Mouse (Mus musculus) T-helper 1 cell (primary cell): ENCODE results near the gene Sdk2.

Experiments
- in situ Hi-C: fragments of 300-600 bp; cut with MboI, MseI; formaldehyde crosslinking; loops from one replicate; pipeline ENCODE4 v1.15.1; 2025; ENCODE audit warnings: high pct_unique_total_duplicates

Sdk2 gene

DNA sequence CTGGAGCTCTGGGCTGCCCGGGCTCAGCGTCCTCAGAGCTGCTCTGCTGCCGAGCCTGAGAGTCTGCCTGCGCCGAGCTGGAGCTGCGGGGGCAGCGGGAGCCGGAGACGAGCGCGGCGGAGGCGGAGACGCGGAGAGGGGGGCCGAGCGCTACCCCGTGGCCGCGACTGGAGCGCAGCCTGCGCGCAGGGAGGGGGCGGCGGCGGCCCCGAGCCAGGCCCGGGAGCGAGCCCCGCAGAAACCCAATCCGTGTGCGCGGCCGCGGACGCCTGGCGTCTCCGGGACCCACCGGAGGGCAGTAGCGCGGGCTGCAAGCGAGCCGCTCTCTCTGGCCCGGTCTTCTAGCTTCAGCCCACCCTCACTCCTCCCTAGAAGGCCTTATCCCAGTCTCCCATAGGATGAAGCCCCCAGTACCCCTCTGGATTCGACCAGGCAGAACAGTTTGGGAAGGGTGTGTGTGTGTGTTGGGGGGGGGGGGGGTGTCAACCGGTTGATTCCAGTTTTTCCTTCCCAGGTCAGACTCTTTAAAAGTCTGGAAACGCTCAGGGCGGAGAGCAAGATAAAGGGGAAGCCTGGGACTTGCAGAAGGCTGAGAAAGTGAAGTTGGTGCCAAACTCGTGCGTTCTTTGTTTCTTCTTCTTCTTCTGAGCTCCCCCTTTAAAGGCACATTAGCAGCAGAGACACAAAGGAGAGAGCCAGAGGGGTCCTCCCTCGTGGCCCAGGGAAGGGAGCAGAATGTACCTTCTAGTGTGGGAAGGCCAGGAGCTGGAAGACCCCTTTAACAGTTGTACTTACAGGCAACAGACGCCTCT lies at the start of gene Sdk2:
Gene Sdk2, minus strand, starts transcription at position 96 of the 812 bp plus-strand sequence.
- in situ Hi-C loops, result no loop called here

DNA sequence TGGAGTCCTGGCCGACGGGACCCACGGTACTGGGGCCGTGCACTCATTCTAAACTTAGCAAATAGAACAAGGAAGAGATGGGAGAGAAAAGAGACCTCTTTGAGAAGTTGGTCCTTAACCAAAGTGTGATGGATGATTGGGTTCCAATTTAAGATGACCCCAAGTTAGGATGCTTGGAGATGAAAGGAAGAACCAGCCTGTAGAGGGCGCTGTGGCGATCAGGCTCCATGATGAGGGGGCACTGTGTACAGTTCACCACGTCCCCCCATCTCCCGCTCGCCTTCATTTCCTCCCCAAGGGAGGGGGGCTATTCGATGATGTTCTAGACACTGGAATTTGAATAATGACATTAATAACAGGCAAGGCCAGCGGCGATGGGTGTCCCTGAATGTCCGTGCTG lies 48.2 kb upstream of the Sdk2 start:
- in situ Hi-C loops, result no loop called here

DNA sequence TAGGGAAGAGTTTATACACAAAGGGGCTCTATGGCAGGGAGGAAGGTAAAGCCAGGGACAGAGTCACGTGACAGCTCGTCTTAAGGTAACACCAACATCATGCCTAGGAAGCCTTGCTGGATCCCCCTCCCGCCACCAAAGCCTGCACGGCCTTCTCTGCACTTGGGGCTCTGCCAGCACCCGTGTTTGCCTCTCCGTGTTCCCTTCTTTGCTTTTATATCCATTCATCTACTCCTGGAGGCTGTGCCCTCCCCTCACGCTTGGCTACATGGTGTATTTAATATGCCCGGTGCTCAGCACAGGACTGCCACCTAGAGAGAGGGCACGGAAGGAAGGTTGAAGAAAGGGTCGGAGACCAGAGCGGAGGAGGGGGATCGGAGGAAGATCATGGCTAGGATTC lies 47.8 kb upstream of the Sdk2 start:
- in situ Hi-C loops, result no loop called here

DNA sequence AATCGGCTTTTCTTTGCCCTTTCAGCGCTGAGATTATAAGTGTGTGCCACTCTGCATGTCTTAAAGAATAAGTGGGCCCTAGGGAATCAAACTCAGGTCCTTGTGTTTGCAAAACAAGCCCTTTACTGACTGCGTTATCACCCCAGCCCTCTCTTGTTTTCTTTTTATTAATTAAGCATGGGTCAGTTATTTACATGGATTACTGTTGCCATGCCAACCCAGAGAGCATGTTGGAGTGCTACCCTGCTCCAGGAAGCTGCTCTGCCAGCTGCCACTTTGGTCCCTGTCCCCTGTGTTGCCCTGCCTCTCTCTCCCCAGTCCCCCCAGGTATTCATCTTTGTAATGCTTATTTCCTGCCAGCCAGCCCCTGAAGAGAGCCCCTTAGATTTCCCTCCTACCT lies 44.0 kb upstream of the Sdk2 start:
- in situ Hi-C loops, result no loop called here

DNA sequence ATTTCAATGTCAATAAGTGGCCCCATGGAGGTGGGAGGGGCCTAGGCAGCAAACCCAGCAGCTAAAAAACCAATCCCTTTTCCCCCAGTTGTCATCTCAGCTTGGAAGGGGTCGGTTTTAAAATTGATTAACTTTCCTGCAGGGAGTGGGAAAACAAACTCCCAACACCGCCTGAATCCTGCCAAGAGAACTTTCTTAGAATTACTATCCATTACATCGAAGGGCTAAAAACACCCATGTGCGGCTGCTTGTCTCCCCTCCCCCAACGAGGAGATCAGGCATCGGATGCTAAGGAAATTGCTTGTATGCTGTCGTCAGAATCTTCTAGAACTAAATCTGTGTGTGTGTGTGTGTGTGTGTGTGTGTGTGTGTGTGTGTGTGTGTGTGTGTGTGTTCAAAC lies 26.8 kb upstream of the Sdk2 start:
- in situ Hi-C loops, result no loop called here

DNA sequence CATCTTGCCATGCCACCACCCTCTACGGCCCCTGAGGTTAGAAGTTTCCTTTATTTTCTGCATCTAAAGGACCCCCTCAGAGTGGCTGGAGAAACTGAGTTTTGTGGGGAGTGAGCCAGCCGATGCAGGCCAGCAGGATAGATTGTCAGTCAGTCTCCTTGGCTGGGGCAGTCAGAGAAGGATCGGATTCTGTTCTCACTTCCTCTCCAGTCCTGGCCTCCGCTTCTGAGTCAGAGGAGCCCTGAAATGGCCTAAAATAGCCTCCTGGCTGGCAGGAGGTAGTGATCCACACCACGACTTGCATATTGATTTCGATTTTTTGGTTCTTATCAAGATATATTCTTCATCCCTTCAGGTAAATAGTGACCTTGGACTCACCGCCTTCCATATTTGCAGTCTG lies 26.3 kb upstream of the Sdk2 start:
- in situ Hi-C loops, result no loop called here

DNA sequence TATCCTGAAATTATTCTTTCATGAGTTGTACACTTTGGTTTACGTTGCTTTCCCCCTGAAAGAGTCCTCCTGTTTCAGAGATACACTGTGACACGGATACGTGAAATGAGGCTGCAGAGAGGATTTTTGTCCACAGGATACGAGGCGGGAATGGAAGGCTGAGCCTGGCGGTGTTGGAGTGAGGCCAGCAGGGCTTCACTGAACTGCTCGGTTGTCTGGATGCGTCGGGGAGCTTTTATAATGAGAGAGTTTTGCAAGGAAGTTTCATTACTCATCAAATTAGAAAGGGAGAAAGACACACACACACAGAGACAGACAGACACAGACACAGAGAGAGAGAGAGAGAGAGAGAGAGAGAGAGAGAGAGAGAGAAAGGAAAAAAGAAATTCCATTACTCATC lies 13.8 kb upstream of the Sdk2 start:
- in situ Hi-C loops, result no loop called here

DNA sequence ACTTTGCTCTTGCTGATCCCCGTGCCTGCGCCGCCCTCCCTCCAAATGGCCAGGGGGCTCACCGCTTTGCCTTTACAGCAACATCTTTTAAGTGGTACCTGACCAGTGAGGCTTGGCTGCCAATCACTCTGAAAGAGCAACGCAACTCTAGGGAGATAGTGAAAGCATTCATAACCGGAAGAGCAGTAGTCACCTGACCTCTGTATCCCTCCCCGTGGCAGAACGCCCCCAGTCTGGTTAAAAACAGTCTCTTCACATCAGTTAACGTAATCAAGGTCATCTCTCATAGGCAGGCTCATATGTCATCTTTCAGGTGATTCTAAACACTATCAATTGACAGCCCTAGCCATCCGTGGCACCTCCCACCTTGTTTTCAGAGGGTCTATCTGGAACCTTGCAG lies 5.8 kb upstream of the Sdk2 start:
- in situ Hi-C loops, result no loop called here

DNA sequence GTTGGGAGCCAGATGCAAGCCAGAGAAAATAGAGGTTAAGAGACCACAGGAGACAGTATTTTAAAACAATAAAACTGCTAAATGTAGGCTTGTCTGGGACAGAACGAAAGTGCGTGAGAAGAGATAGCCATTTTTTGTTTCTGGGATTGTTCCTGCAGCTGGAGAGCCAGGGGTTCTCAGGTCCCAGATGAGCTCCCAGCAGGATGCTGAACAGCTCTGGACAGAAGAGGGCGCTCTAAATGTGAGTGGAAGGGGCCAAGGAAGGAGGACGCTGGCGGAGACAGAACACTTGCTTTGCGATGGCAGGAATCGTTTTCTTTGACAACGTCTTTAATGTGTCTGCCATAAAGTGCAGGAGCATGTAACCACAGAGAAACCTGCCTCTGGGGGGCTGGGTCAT lies 5.2 kb upstream of the Sdk2 start:
- in situ Hi-C loops, result no loop called here

DNA sequence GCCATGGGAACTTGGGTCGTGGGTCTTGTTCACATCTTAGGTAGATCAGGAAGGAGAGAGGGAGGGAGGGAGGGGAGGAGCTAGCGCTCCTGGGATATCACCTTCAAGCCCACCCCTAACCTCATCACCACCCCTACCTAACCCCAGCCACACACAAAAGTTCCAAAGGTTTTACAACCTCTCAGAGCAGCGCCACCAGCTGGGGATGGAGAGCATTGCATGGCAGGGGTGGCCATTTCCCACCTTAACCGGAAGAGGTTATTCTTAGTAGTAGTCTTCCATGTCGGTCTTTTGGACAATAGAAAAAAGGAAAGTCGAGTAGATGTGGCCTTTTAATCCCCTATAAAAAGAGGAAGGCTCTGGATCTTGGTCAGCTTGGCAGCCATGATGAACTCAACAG lies 4.0 kb upstream of the Sdk2 start:
- in situ Hi-C loops, result no loop called here

- in situ Hi-C loops, result no loop called here
Observed at GRCm38 (mm10) chr11:114070131-114070530, 3.3 kb upstream of the Sdk2 start.

GRCm38 (mm10) chr11:114068390-114068789 lies 1.5 kb upstream of the Sdk2 start:
- in situ Hi-C loops, result no loop called here

DNA sequence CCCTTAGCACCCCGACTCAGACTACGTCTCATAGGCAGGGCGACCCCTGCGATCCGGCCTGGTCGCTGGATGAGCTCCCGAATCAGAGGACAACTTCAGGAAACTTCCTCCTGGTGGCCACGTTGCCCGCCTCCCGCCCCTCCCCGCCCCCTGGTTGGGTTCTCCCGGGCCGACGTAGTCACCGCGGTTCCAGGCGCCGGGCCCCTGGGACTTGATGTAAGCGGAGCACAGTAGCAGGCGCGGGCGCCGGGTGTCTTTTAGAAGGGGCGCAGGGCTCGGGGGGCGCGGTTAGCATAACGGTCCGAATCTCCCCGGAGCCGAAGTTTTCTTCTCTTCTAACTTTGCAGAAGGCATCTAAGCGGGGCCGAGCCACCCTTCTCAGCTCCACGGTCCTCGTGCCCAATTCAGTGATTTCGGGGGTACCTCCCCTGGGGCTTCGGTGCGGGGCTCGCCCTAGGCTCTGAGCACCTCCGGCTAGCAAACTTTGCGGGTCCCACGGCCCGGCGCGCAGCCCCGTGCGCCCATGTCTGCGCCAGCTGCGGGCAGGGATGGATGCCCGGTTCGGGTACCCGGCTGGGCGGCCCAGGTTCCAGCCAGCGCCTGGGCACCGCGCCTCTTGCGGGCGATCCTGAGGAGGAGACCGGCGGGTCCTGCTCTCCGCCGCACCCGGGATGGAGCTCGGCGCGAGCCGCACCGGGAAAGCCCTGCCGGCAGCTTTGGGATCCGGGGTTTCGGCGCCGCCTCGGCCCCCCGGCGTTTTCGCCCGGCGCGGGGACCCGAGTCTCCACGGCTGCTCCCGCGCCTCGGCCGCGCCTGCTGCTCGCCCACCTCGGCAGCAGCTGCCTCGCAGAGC lies 522 bp downstream of the Sdk2 start:
- in situ Hi-C loops, result no loop called here

- in situ Hi-C loops, result no loop called here
Observed at GRCm38 (mm10) chr11:114065596-114065995, 1.2 kb downstream of the Sdk2 start.

DNA sequence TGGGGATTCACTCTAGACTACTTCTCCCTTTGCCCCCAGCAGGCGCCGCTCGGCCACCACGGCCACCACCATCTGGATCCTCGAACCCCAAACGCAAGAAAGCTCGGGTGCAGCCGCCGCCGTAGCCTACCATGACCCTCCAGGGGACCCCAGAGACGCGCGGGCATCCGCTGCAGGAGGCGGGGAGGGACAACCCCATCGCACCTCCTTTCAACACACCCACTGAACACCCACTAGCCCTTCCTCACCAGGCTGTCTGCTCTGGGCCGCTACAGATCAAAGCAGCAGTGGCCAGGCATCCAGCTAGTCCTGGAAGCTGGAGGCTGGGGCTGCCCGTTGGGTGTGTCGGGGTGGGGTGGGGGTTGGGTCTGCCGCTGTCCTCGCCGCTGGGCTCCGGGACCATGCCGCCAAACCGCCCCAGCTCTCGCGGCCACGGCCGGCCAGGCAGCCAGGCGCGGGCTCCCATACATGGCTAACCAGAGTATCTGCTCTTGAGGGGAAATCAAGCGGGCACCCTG lies 1.9 kb downstream of the Sdk2 start:
- in situ Hi-C loops, result no loop called here

GRCm38 (mm10) chr11:114061946-114062345 lies 4.9 kb downstream of the Sdk2 start:
- in situ Hi-C loops, result no loop called here

DNA sequence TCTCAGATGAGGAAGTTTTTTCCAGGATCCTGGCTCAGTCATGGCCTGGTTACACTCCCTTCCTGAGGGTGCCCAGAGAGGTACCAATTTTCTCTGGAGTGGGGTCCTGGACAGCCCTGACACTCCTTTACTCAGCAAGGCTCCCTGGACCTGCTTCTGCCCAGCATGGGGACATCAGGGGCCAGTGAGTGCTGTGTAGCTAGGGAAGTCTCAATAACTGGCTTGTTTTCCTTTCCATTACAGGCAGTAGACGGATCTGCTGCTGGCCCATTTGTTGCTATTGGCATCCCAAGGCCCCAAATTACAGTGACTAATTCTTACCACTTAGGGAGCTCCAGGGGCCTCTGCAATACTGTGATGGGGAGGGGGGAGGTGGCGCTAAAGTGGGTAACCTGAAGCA lies 5.6 kb downstream of the Sdk2 start:
- in situ Hi-C loops, result no loop called here

DNA sequence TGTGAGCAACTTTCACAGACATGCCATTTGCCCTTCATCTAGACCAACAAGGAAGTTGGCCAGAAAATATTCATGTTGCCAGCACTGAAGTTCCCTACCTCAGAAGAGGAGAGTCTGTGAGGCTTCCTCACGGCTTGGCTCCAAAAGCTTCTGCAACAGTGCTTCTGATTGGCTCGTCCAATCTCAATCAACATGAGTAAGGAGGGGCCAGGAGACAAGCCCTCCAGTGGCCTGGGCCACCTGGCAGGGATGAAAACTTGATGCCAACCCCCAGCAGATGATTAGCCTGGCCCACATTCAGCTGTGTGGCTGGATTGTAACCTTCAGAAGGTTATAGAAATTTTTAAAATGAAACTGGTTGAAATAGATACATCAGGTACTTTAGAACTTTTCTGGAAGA lies 10.5 kb downstream of the Sdk2 start:
- in situ Hi-C loops, result no loop called here

GRCm38 (mm10) chr11:114054581-114055315 lies 12.1 kb downstream of the Sdk2 start:
- in situ Hi-C loops, result no loop called here

GRCm38 (mm10) chr11:114051361-114051760 lies 15.5 kb downstream of the Sdk2 start:
- in situ Hi-C loops, result no loop called here

- in situ Hi-C loops, result no loop called here
Observed at GRCm38 (mm10) chr11:114050511-114050910, 16.3 kb downstream of the Sdk2 start.

DNA sequence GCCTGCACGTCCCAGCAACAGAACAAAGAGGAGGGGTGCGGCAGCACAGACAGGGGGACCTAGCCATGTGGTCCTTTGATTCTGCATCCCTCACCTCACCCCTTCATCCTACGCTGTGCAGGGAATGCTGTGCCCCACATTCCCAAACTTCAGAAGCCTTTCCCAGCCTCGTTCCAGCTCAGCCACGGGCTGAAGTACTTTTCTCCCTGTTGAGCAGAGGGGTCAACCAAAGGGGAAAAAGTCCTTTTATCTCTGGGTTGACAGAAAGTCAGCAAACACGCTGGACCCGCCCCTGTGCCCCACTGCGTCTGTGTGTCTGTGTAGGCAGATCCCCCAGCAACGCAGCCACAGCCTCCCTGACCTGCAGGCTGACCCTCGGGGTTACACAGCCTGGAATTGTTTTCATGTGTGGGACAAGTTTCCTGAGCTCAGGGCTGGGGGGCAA lies 18.9 kb downstream of the Sdk2 start:
- in situ Hi-C loops, result no loop called here
